Mouse (Mus musculus) CD4-positive, CD25-positive, alpha-beta regulatory T cell, adult 2 months (primary cell): Measurements from ENCODE around the gene Card10.
A peak's percentile ranks its signal among the peaks of the same experiment; 100 is the strongest.

Source experiments
- DNase-seq: peaks from one replicate; pipeline ENCODE4 v3.0.0-alpha.2; 2012; ENCODE audit warnings: low read depth, low spot score

Card10 gene

DNA sequence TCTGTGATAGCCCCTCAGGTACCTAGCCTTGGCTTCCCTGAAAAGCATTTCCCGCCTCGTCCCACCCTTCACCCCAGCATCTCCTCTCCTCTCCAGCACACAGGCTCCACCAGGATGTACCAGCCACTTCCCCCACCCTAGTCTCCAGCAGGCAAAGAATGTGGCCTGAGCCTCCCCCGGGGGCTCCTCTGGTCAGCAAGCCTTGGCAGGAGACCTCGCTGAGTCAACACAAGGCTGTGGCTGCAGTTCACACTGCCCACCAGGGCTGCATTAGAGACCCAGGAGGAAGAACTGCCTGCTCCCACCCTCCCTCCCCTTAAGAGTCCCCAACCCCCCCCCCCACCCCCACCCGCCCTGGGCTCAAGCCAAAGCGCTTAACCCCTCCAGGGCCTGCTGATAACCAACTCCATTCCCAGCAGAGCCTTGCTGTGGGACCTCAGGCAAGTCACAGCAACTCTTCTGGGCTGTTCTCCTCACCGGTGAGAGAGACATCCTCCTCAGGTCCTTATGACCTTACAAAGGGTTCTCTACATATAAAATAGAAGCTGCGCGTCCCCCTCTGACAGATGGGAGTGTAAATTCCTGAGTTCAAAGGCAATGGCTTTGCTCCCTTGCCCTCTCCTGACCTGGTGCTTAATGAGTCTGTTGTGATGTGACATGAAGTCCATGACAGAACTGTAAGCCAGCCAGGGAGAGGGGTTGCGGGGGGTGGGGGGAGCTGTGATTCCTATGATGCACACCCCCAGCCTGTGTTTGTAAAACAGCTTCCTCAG, 31.6 kb upstream of the Card10 start:
- no peak for DNase-seq

DNA sequence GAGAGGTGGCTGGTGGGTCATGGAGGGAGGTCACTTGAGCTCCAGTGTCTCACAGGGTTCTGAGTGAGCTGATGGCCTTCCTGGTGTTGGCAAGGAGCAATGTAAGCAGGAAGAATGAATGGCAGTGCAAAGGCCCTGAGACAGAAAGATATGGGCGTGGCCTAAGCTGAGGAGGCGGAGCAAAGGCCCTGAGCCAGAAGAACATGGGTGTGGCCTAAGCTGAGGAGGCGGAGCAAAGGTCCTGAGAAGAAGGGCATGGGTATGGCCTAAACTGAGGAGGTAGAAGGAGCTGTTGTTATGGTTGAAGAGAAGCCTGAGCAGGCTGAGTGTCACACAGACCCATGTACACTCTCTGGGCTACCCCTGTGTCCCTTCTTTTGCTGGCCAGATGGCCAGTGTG, 30.7 kb upstream of the Card10 start:
- DNase-seq: peak; percentile 42

DNA sequence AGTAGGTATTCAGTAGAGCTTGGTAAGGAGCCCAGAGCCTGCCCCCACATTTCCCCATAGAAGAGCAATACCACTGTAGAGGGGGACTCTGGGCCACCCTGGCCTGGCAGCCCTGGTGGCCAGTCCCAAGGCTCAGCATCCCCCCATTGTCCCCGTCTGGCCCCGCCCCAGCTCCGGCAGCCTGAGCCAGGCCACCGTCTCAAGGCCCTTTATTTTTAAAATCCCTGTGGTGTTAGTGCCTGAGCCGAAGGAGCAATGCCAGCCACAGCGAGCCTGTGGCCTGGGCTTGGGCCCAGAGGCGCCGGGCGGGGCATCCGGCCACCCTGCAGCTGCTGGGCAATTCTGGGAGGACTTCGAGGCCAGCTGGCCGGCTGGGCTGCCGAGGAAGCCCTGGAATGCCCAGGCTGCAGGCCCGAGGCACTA, 29.9 kb upstream of the Card10 start:
- no peak for DNase-seq

GRCm38 (mm10) chr15:78831720-78832657, 29.1 kb upstream of the Card10 start:
- DNase-seq: no peak

- DNase-seq: no peak
These were observed 28.2 kb upstream of the Card10 start for GRCm38 (mm10) chr15:78830742-78831719.

DNA sequence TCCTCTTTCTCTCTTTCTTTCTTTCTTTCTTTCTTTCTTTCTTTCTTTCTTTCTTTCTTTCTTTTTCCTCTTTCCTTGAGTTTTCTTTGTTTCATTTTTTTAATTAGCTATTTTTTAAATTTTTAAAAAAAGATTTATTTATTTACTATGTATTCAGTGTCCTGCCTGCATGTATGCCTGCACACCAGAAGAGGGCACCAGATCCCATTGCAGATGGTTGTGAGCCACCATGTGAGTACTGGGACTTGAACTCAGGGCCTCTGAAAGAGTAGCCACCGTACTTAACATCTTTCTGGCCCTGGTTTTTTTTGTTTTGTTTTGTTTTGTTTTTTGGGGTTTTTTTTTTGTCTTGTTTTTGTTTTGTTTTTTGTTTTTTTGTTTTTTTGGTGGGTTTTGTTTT, 26.8 kb upstream of the Card10 start:
- DNase-seq: no peak

GRCm38 (mm10) chr15:78828315-78828714, 25.5 kb upstream of the Card10 start:
- DNase-seq: peak; percentile 75

- DNase-seq: peak; percentile 83
These were observed 23.7 kb upstream of the Card10 start for GRCm38 (mm10) chr15:78826213-78827204.

- DNase-seq: no peak
These were observed 13.2 kb upstream of the Card10 start for GRCm38 (mm10) chr15:78816074-78816391.

- DNase-seq: no peak
These were observed 12.7 kb upstream of the Card10 start for GRCm38 (mm10) chr15:78815314-78816073.

DNA sequence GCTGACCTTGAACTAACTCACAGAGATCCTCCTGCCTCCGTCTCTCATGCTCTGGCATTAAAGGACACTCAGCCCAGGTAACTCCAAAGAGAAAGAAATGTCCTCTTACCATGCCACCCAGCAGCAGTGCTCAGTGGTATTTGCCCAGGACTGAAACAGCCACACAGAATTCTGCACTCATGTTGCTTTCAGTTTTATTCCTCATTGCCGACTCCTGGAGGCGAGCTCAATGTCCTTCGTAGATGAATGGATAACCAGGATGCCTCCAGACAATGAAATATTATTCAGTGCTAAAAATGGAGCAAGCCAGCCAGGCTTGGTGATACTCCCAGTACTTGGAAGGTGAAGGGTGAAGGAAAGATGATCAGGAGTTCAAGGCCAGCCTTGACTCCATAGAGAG, 10.8 kb upstream of the Card10 start:
- no peak for DNase-seq

DNA sequence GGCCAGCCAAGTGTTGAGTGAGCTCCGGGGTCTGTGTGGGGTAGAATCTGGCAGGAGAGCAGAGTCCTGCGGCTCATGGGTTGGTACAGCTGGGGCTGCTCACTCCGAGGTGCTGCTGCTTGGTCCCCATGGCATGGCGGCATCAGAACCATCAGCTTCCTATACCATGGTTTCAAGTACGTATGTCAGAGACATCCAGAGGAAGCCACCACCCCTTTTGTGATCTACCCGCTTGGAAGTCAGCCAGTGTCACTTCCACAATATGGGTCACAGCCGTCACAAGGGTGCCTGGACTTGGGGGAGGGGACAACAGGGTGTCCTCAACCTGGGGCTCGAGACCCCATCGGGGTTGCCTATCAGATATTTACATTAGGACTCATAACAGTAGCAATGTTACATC, 7.3 kb upstream of the Card10 start:
- no peak for DNase-seq

DNA sequence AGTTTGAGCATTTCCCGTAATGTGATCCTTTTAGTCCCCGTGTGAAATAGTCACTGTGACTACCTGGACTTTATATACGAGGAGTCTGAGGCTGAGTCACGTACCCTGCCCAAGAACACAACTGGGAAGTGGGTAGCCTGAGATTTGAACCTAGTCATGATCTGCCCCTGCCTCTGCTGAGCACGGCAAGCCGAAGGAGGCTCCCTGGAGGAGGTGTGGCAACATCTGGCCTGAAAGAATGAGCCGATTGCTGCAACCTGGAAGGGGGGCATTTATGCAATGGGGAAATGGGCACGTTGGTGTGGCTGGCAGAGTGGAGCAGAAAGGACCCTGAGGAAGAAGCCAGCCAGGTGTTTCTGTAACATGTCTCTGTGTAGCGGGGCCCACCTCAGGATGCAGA, 6.9 kb upstream of the Card10 start:
- DNase-seq: no peak

GRCm38 (mm10) chr15:78808980-78809379, 6.1 kb upstream of the Card10 start:
- no peak for DNase-seq

DNA sequence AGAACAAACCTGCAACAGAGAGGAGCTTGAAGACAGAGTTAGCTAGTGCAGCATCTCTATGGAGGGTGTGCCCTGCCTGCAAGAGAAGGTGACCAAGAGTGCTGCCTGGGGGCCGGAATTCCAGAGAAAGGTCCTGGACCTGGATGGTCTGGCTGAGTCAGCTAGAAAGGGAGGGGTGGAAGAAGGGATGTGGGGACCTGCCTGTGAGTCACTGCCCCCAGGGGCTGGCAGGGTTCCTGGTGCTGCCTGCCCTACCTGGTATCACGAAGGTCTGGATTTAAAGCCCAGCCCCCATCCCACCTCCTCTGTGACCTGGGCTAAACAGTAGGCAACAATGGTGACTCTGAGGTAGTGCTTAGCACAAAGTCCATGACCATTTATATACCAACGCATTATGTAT, 4.3 kb upstream of the Card10 start:
- no peak for DNase-seq

- DNase-seq: no peak
These were observed 3.8 kb upstream of the Card10 start for GRCm38 (mm10) chr15:78806614-78807013.

DNA sequence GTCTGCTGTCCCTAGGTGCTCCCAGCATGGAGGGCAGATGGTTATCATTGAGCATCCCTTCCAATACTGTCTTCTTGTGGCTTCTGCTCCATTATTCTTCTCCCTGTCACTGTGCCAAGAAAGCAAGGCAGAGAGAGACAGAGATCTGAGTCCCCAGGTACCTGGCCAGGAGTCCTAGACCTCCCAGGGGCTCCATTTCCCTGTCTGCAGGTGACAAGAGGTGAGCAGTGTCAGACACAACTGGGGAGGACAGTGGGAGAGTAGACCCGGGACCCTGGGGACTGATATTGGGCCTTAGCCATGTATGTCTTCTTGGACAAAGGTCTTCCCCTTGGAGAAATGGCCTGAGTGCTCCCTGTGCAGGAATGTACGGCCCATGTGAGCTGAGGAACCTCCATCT, 2.5 kb upstream of the Card10 start:
- no peak for DNase-seq

- no peak for DNase-seq
These were observed 1.5 kb upstream of the Card10 start for GRCm38 (mm10) chr15:78804326-78804725.

DNA sequence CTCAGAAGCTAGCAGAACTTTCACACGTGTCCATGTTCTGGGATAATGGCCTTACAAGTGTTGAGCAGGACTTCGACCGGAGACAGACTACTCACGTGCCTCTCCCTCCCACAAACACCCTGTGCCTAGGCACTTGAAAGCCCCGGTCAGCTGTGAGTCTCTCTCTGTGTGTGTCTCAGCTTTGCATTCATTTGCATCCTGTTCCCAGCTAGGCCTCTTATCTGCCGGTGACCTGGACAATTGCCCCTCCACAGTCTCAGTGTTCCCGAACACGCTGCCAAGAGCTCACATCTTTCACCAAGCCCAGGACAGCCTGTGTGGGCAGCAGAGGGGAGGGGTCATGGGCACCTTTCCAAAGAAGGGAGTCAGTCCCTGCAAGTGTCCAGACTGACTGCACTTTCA, 658 bp upstream of the Card10 start:
- DNase-seq: no peak
